Comparison of ENCODE assay signal across 4 mouse cellular contexts in the genomic region with DNA sequence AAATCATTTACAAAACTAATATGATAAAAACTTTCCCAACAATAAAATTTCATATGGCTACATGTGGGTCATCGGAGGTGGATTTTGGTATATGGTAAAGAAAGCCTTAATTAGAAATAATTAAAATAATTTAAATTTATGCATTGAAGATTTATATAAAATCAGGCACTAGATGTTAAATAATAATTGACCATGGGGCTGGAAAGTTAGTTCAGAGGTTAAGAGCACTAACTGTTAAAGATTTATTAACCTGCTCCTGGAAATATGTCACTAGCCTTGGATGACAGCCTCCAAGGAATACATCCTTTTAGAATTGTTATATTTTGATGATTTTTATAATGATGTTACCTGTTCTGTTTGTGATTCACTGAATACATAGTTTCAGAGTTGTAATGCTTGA. TPM values are rescaled to one million over a fixed set of nuclear protein-coding genes. Genes with fewer than 3 reads are reported as not detected.
DNase-seq lines count a peak whose midpoint lies in the region; TF ChIP-seq lines count a peak whose summit lies in the region.
"Not testable (repeated sequence)": the region's sequence is repeated elsewhere in the genome, so short reads cannot be mapped to it uniquely, and the experiment has no call there.

No protein-coding gene starts in this region.

- TF ChIP-seq CTCF in kidney, adult 2 months (conservative IDR thresholded peaks at IDR 0.05; ENCODE audit: insufficient read depth, insufficient read length, low read depth, low read length); liver, adult 2 months (IDR thresholded peaks at IDR 0.05; ENCODE audit: low read depth, low read length): not testable (repeated sequence)

- not testable (repeated sequence) for H3K4me1 ChIP-seq in kidney, adult 2 months (ENCODE audit: control insufficient read depth, insufficient read depth, low read length); liver, adult 2 months (ENCODE audit: control insufficient read depth, insufficient read depth, low read length)

- H3K9ac ChIP-seq in liver, adult 2 months (ENCODE audit: low read depth, low read length), result not testable (repeated sequence)

- DNase-seq in kidney, adult 2 months, result peak; percentile 72
- peak; percentile 78 for DNase-seq in kidney, adult 9 months
- peak; percentile 4 for DNase-seq in kidney, postnatal 14 days
- peak; percentile 70 for DNase-seq in liver, adult 2 months (ENCODE audit: extremely low read depth, low read depth, low spot score)

- not testable (repeated sequence) for H3K4me3 ChIP-seq in kidney, adult 2 months (ENCODE audit: insufficient read depth, low read depth, low read length); liver, adult 2 months (ENCODE audit: insufficient read depth, low read depth, low read length)

- TF ChIP-seq POLR2A in kidney, adult 2 months (IDR thresholded peaks at IDR 0.05; ENCODE audit: low read depth, low read length); liver, adult 2 months (IDR thresholded peaks at IDR 0.05; ENCODE audit: extremely low read depth, insufficient read depth, low read length): not testable (repeated sequence)

- 63% methylated on average over 1 of the region's 1 CpGs for WGBS in kidney, adult 2 months
- 78% methylated on average over 1 of the region's 1 CpGs for WGBS in liver, adult 2 months

- H3K79me2 ChIP-seq in liver, adult 2 months (ENCODE audit: control insufficient read depth, insufficient read depth, low read length), result not testable (repeated sequence)

- H3K36me3 ChIP-seq in kidney, adult 2 months (ENCODE audit: control insufficient read depth, insufficient read depth, low read length); liver, adult 2 months (ENCODE audit: control insufficient read depth, insufficient read depth, low read length): not testable (repeated sequence)

- not testable (repeated sequence) for H3K27me3 ChIP-seq in kidney, adult 2 months (replicated peaks; ENCODE audit: control insufficient read depth, insufficient read depth, low read length); liver, adult 2 months (ENCODE audit: control insufficient read depth, insufficient read depth, low read length)

- not testable (repeated sequence) for H3K27ac ChIP-seq in kidney, adult 2 months (ENCODE audit: insufficient read depth, low read depth, low read length); liver, adult 2 months (replicated peaks; ENCODE audit: insufficient read depth, low read depth, low read length)

RNA-seq across cellular contexts. Expression of a gene that starts 55.6 kb away (rescaled TPM):
- 7.6 and 8.3 TPM in 2 replicates for polyA plus RNA-seq in kidney, adult 2 months (2012; rRNA removed)
- 4.8 TPM in 2 replicates for total RNA-seq in liver, adult 2 months (2014; rRNA removed)
- polyA plus RNA-seq in liver, adult 2 months (2012; rRNA removed), result 0.94 and 1.8 TPM in 2 replicates

RNA-seq across cellular contexts. Expression of a gene that starts 55.8 kb away (rescaled TPM):
- 970 and 1,136 TPM in 2 replicates for polyA plus RNA-seq in kidney, adult 2 months (2012; rRNA removed)
- total RNA-seq in liver, adult 2 months (2014; rRNA removed), result 1,388 and 1,668 TPM in 2 replicates
- 356 and 394 TPM in 2 replicates for polyA plus RNA-seq in liver, adult 2 months (2012; rRNA removed)

Comparison
In these comparisons a context has a peak if more than half of its experiments do, and no peak if none do; other contexts are left out.
1. DNase-seq: peak in every context shown above with its lines; median percentile 78 in kidney, adult 9 months; 72 in kidney, adult 2 months; 70 in liver, adult 2 months; 4 in kidney, postnatal 14 days.